Mouse (Mus musculus) mature B cell (primary cell): ENCODE results near the gene Ap5z1.

Experiments used
- in situ Hi-C: fragments of 300-500 bp; cut with MboI; formaldehyde crosslinking; loops from 2 replicates; pipeline ENCODE4 v1.14.3; 2019

Gene Ap5z1

GRCm38 (mm10) chr5:142520360-142520759 is 56.6 kb downstream of the Ap5z1 start:
- in situ Hi-C loops, result no loop called here

DNA sequence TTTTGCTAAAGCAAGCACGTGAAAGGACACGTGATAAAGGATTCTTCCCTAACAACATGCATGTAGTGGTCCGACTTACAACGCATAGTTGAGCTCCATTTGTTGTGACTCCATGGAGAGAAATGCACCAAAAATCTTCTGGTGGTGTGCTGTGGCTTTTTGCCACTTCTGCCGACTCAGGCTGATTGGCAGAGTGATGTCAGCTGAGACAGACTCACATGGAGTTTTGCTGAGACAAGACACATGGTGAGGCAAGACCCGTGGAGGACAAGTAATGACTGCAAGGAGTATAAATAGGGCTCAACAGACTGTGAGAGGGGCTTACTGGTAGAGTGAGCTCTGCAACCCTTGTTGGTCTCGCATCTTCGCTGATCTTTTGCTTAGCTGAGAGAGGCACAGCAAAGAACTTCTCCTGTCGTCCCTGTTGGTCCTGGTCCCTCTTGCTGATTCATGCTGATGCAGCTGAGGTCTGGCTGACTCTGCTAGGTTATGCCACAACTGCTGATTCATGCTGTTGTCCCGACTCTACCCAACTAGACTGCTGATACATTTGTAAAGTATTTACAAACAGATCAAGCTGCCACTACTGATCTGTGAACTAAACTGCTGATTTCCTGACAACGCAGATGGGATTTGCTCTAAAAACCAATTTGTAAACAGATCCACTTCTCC is 57.6 kb downstream of the Ap5z1 start:
- in situ Hi-C loops, result no loop called here

- in situ Hi-C loops, result no loop called here
Measured at GRCm38 (mm10) chr5:142524711-142525464, 61.1 kb downstream of the Ap5z1 start.
